Mouse (Mus musculus): ENCODE data around the gene Gm47996. TPM values are rescaled to one million over a fixed set of nuclear protein-coding genes. Genes with fewer than 3 reads are reported as not detected.

Gene Gm47996
- polyA plus RNA-seq, 1 experiment from 2014 or later, result not detected

DNA sequence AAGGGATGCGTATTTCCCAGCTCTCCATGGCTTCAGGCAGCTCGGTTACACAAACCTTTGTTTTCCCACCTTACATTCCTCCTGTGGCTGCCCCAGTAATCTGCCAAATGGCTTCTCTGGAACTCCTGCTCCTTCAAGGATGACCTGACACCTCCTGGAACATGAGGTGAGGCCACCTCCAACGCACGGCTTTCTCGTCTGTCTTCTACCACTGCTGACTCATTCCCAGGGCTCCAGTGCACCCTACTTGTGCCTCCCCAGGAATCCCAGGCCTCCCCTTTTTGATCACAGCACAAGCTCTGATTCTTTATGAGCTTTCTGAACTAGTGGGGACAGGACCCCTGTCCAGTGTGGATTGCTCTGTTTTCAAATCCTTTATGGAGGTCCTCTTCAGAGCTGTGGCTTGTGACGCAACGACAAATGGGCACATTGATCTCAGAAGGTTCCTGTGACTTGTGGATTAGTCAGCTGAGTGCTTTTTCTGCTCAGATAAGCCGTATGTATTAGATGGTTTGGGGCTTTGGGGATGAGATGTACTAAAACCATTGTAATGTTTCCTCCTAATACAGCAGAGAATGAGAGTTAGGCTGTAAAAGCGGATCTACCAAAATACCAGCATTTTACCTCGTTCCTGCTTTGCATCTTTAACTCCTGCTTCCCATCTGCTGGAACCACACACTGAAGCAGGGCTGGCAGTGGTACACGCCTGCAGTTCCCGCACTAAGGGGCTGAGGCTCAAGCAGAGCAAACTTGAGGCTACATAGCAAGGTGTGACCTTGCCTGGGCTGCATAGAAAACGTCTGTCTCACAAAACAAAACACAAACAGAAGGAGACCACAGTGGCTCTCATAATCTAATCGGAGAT is 48.4 kb downstream of the Gm47996 start:
- H3K4me3 ChIP-seq, result no peak overlapping the region
- H3K36me3 ChIP-seq, result no peaks in the 10 kb centered on the region
- H3K27me3 ChIP-seq, result no peaks in the 10 kb centered on the region
- ATAC-seq (ENCODE audit: low FRiP score), result no peak
- peaks cover 3% of the 10 kb centered on the region; the same call in 1 of the 2 replicates for H3K4me1 ChIP-seq
- H3K9ac ChIP-seq, result no peak overlapping the region
- no peak overlapping the region for H3K4me2 ChIP-seq (replicated peaks)
- no peaks in the 10 kb centered on the region for H3K9me3 ChIP-seq (replicated peaks)
- WGBS, result 74% methylated on average over 14 of the region's 14 CpGs
- H3K27ac ChIP-seq, result no peak overlapping the region

GRCm38 (mm10) chr1:151259061-151259460 is 49.1 kb downstream of the Gm47996 start:
- Histone ChIP-seq H3K9ac (no peak overlapping the region), H3K4me2 (replicated peaks) (no peak overlapping the region), H3K36me3 (no peaks in the 10 kb centered on the region), H3K9me3 (replicated peaks) (no peaks in the 10 kb centered on the region), H3K27me3 (no peaks in the 10 kb centered on the region), H3K4me1 (peaks cover 3% of the 10 kb centered on the region; the same call in 1 of the 2 replicates), H3K27ac (no peak overlapping the region), H3K4me3 (no peak overlapping the region)
- WGBS, result 49% methylated on average over 8 of the region's 8 CpGs
- ATAC-seq (ENCODE audit: low FRiP score), result no peak

Other genes starting within 250 kb of the Gm47996 start
- gene Hmcn1, start 216.7 kb upstream of the Gm47996 start, polyA plus RNA-seq (2016; fragmentation: Nextera tagmentation; extraction: Ambion mirVana), result 11.8 and 14.0 TPM in 2 replicates
- gene Gm47985, start 27.6 kb upstream of the Gm47996 start, polyA plus RNA-seq (2016; fragmentation: Nextera tagmentation; extraction: Ambion mirVana), result 0.95 and 0.96 TPM in 2 replicates
- gene Gm8947, start 17.8 kb upstream of the Gm47996 start, polyA plus RNA-seq (2016; fragmentation: Nextera tagmentation; extraction: Ambion mirVana), result not detected in 2 replicates
- not detected in 2 replicates for gene Gm47995, start 11.7 kb upstream of the Gm47996 start, polyA plus RNA-seq (2016; fragmentation: Nextera tagmentation; extraction: Ambion mirVana)
- 0.48 and 0.57 TPM in 2 replicates for gene 3110040M04Rik, start 6.0 kb upstream of the Gm47996 start, polyA plus RNA-seq (2016; fragmentation: Nextera tagmentation; extraction: Ambion mirVana)
- gene Ivns1abp, start 134.3 kb downstream of the Gm47996 start, polyA plus RNA-seq (2016; fragmentation: Nextera tagmentation; extraction: Ambion mirVana), result 325 and 337 TPM in 2 replicates
- gene Swt1, start 218.3 kb downstream of the Gm47996 start, polyA plus RNA-seq (2016; fragmentation: Nextera tagmentation; extraction: Ambion mirVana), result 28.4 and 28.8 TPM in 2 replicates
- 63.5 and 64.3 TPM in 2 replicates for gene Trmt1l, start 218.4 kb downstream of the Gm47996 start, polyA plus RNA-seq (2016; fragmentation: Nextera tagmentation; extraction: Ambion mirVana)